Mouse (Mus musculus) adrenal gland, adult 8-10 months (tissue): Measurements from ENCODE around the gene C2cd4a. TPM values are rescaled to one million over a fixed set of nuclear protein-coding genes. Genes with fewer than 3 reads are reported as not detected.
A peak's percentile ranks its signal among the peaks of the same experiment; 100 is the strongest.

Source experiments
- DNase-seq: peaks from one replicate; pipeline ENCODE4 v3.0.0; 2022
- total RNA-seq, 4 experiments: library from RNA; stranded (reverse); gene quantifications; 2 replicates each; pipeline ENCODE4 v1.2.4; 2022

The C2cd4a gene
- total RNA-seq, result under 1 TPM in 1 of 4 experiments, not detected in 3; 0.80 TPM

GRCm38 (mm10) chr9:67832046-67832605 lies at the start of gene C2cd4a:
Gene C2cd4a (minus strand): TSS chr9:67832330.
- DNase-seq, result no peak

- no peak for DNase-seq
Observed at GRCm38 (mm10) chr9:67878197-67878769, 46.2 kb upstream of the C2cd4a start.

- DNase-seq, result peak; percentile 24
Observed at GRCm38 (mm10) chr9:67877081-67877718, 45.1 kb upstream of the C2cd4a start.

- no peak for DNase-seq
Observed at GRCm38 (mm10) chr9:67875337-67875736, 43.2 kb upstream of the C2cd4a start.

- no peak for DNase-seq
Observed at GRCm38 (mm10) chr9:67874522-67875222, 42.5 kb upstream of the C2cd4a start.

- peak; percentile 39 for DNase-seq
Observed at GRCm38 (mm10) chr9:67869691-67870450, 37.7 kb upstream of the C2cd4a start.

- peak; percentile 50 for DNase-seq
Observed at GRCm38 (mm10) chr9:67867411-67867810, 35.3 kb upstream of the C2cd4a start.

GRCm38 (mm10) chr9:67865411-67865810 lies 33.3 kb upstream of the C2cd4a start:
- no peak for DNase-seq

GRCm38 (mm10) chr9:67864011-67864410 lies 31.9 kb upstream of the C2cd4a start:
- DNase-seq, result no peak

- DNase-seq, result no peak
Observed at GRCm38 (mm10) chr9:67863332-67863731, 31.2 kb upstream of the C2cd4a start.

- DNase-seq, result no peak
Observed at GRCm38 (mm10) chr9:67860273-67860672, 28.1 kb upstream of the C2cd4a start.

- DNase-seq, result no peak
Observed at GRCm38 (mm10) chr9:67851150-67851549, 19.0 kb upstream of the C2cd4a start.

GRCm38 (mm10) chr9:67849846-67850245 lies 17.7 kb upstream of the C2cd4a start:
- no peak for DNase-seq

- DNase-seq, result no peak
Observed at GRCm38 (mm10) chr9:67849397-67849796, 17.3 kb upstream of the C2cd4a start.

- no peak for DNase-seq
Observed at GRCm38 (mm10) chr9:67847606-67848005, 15.5 kb upstream of the C2cd4a start.

- DNase-seq, result no peak
Observed at GRCm38 (mm10) chr9:67846089-67846488, 14.0 kb upstream of the C2cd4a start.

GRCm38 (mm10) chr9:67845648-67846047 lies 13.5 kb upstream of the C2cd4a start:
- no peak for DNase-seq

- no peak for DNase-seq
Observed at GRCm38 (mm10) chr9:67845012-67845411, 12.9 kb upstream of the C2cd4a start.

- DNase-seq, result no peak
Observed at GRCm38 (mm10) chr9:67842797-67843196, 10.7 kb upstream of the C2cd4a start.

- DNase-seq, result peak; percentile 72
Observed at GRCm38 (mm10) chr9:67839981-67840859, 8.1 kb upstream of the C2cd4a start, which contains the start of gene Vps13c. Gene Vps13c (plus strand): TSS chr9:67840396.

- DNase-seq, result no peak
Observed at GRCm38 (mm10) chr9:67837311-67837710, 5.2 kb upstream of the C2cd4a start.

GRCm38 (mm10) chr9:67834535-67834934 lies 2.4 kb upstream of the C2cd4a start:
- DNase-seq, result no peak
